Mouse (Mus musculus): ENCODE results near the gene Il4. TPM values are rescaled to one million over a fixed set of nuclear protein-coding genes. Genes with fewer than 3 reads are reported as not detected.
A peak's percentile ranks its signal among the peaks of the same experiment; 100 is the strongest.

Gene Il4
- polyA plus RNA-seq, 1 experiment from 2014 or later, result 0.83 TPM

- no peak overlapping the region for H3K4me2 ChIP-seq
- H3K4me3 ChIP-seq, result no peak overlapping the region
- 76% methylated on average over 10 of the region's 10 CpGs for WGBS
- H3K9me3 ChIP-seq (replicated peaks), result no peaks in the 10 kb centered on the region
- H3K9ac ChIP-seq, result no peak overlapping the region
- H3K27ac ChIP-seq (ENCODE audit: poor library complexity, severe bottlenecking), result no peak overlapping the region
- no peaks in the 10 kb centered on the region for H3K36me3 ChIP-seq
- peaks cover 26% of the 10 kb centered on the region for H3K27me3 ChIP-seq (replicated peaks)
- peaks cover 16% of the 10 kb centered on the region for H3K4me1 ChIP-seq (replicated peaks)
- ATAC-seq (ENCODE audit: insufficient number of reproducible peaks, low FRiP score), result no peak
Measured at GRCm38 (mm10) chr11:53637803-53638260, 19.4 kb upstream of the Il4 start.

- Histone ChIP-seq H3K9ac (no peak overlapping the region), H3K4me1 (replicated peaks) (peaks cover 16% of the 10 kb centered on the region), H3K27me3 (replicated peaks) (peaks cover 26% of the 10 kb centered on the region), H3K4me3 (no peak overlapping the region), H3K9me3 (replicated peaks) (no peaks in the 10 kb centered on the region), H3K36me3 (no peaks in the 10 kb centered on the region), H3K4me2 (peak overlapping the region; percentile 47), H3K27ac (ENCODE audit: poor library complexity, severe bottlenecking) (no peak overlapping the region)
- WGBS, result 18% methylated on average over 21 of the region's 21 CpGs
- ATAC-seq (ENCODE audit: insufficient number of reproducible peaks, low FRiP score), result no peak
Measured at GRCm38 (mm10) chr11:53637046-53637802, 18.8 kb upstream of the Il4 start.

- H3K4me1 ChIP-seq (replicated peaks), result peaks cover 16% of the 10 kb centered on the region
- H3K27me3 ChIP-seq (replicated peaks), result peaks cover 26% of the 10 kb centered on the region
- H3K36me3 ChIP-seq, result no peaks in the 10 kb centered on the region
- H3K4me3 ChIP-seq, result peak overlapping the region; percentile 47
- no peak for ATAC-seq (ENCODE audit: insufficient number of reproducible peaks, low FRiP score)
- H3K9ac ChIP-seq, result peak overlapping the region; percentile 63
- H3K27ac ChIP-seq (ENCODE audit: poor library complexity, severe bottlenecking), result no peak overlapping the region
- H3K4me2 ChIP-seq, result peak overlapping the region; percentile 88
- 2% methylated on average over 35 of the region's 40 CpGs for WGBS
- no peaks in the 10 kb centered on the region for H3K9me3 ChIP-seq (replicated peaks)
Measured at GRCm38 (mm10) chr11:53636183-53636646, 17.7 kb upstream of the Il4 start.

- Histone ChIP-seq H3K36me3 (no peaks in the 10 kb centered on the region), H3K4me3 (peak overlapping the region; percentile 47), H3K4me1 (replicated peaks) (peaks cover 16% of the 10 kb centered on the region), H3K9ac (peak overlapping the region; percentile 63), H3K27me3 (replicated peaks) (peaks cover 26% of the 10 kb centered on the region), H3K27ac (ENCODE audit: poor library complexity, severe bottlenecking) (no peak overlapping the region), H3K4me2 (peak overlapping the region; percentile 88), H3K9me3 (replicated peaks) (no peaks in the 10 kb centered on the region)
- WGBS, result 34% methylated on average over 9 of the region's 9 CpGs
- ATAC-seq (ENCODE audit: insufficient number of reproducible peaks, low FRiP score), result no peak
Measured at GRCm38 (mm10) chr11:53635590-53636182, 17.2 kb upstream of the Il4 start.

DNA sequence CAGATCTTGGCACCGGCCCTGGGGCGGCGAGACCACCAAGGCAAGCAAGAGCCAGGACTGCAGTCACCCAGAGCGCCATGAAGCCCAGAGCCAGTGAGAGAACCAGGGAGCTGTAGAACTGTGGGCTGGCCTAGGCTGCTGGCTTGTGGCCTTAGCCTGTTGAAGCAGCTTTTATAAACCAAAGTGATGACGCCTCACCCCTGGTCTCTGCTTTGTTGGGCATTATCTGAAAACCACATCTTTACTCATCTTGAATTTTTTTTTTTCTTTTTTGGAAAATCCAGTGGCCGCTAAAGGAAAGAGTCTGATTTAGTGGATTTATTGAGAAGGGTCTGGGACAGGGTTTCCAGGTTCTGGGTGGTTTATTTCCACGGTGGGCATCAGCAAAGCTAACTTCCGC is 16.1 kb upstream of the Il4 start, which contains the start of gene Il13:
TSS of gene Il13 (minus strand) at position 147 of the 400 bp plus-strand sequence.
- ATAC-seq (ENCODE audit: insufficient number of reproducible peaks, low FRiP score), result no peak
- no peak within 1 kb of the TSS for H3K4me3 ChIP-seq
- 89% methylated on average over 8 of the region's 8 CpGs for WGBS
- H3K9ac ChIP-seq, result no peak within 1 kb of the TSS
- no peak within 1 kb of the TSS for H3K4me2 ChIP-seq
- peaks cover 16% of the 10 kb centered on the region for H3K4me1 ChIP-seq (replicated peaks)
- no peaks in the 10 kb centered on the region for H3K9me3 ChIP-seq (replicated peaks)
- no peaks in the 10 kb centered on the region for H3K36me3 ChIP-seq
- peaks cover 26% of the 10 kb centered on the region for H3K27me3 ChIP-seq (replicated peaks)
- H3K27ac ChIP-seq (ENCODE audit: poor library complexity, severe bottlenecking), result no peak within 1 kb of the TSS

GRCm38 (mm10) chr11:53633644-53634043 is 15.2 kb upstream of the Il4 start:
- Histone ChIP-seq H3K36me3 (no peaks in the 10 kb centered on the region), H3K27me3 (replicated peaks) (peaks cover 26% of the 10 kb centered on the region), H3K9me3 (replicated peaks) (no peaks in the 10 kb centered on the region), H3K27ac (ENCODE audit: poor library complexity, severe bottlenecking) (no peak overlapping the region), H3K4me2 (no peak overlapping the region), H3K4me3 (no peak overlapping the region), H3K4me1 (replicated peaks) (peaks cover 16% of the 10 kb centered on the region), H3K9ac (no peak overlapping the region)
- ATAC-seq (ENCODE audit: insufficient number of reproducible peaks, low FRiP score), result no peak
- 83% methylated on average over 7 of the region's 7 CpGs for WGBS

DNA sequence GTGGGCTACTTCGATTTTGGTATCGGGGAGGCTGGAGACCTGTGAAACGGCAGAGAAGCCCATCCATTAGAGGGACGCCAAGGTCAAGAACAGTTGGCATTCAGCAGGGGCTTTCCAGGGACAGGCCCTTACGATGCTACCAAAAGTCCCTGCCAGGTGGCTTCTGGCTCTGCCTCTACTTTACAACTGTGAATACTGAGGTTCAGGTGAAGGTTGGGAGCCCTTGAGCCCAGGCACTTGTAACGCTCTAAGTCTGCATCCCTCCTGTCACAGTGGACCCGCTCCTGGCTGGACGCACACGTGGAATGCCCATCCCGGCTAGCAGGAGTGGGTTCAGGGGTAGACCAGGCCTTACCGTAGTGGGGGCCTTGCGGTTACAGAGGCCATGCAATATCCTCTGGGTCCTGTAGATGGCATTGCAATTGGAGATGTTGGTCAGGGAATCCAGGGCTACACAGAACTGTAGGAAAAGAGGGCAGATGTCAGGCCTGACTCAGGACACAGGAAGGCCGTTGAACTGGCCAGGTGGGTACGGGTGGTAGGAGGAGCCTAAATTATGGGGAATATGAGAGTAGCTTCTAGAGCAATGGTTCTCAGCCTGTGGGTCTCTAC is 13.8 kb upstream of the Il4 start:
- Histone ChIP-seq H3K27me3 (replicated peaks) (peaks cover 22% of the 10 kb centered on the region), H3K4me1 (replicated peaks) (peaks cover 17% of the 10 kb centered on the region), H3K4me2 (no peak overlapping the region), H3K27ac (ENCODE audit: poor library complexity, severe bottlenecking) (no peak overlapping the region), H3K9me3 (replicated peaks) (no peaks in the 10 kb centered on the region), H3K36me3 (no peaks in the 10 kb centered on the region), H3K4me3 (no peak overlapping the region), H3K9ac (no peak overlapping the region)
- WGBS, result 68% methylated on average over 14 of the region's 14 CpGs
- no peak for ATAC-seq (ENCODE audit: insufficient number of reproducible peaks, low FRiP score)

- Histone ChIP-seq H3K9ac (no peak overlapping the region), H3K27me3 (replicated peaks) (peaks cover 3% of the 10 kb centered on the region), H3K4me1 (replicated peaks) (peaks cover 10% of the 10 kb centered on the region), H3K4me2 (no peak overlapping the region), H3K27ac (ENCODE audit: poor library complexity, severe bottlenecking) (no peak overlapping the region), H3K9me3 (replicated peaks) (no peaks in the 10 kb centered on the region; the same call in 1 of the 2 replicates), H3K36me3 (no peaks in the 10 kb centered on the region), H3K4me3 (no peak overlapping the region)
- 11% methylated on average over 1 of the region's 1 CpGs for WGBS
- peak; percentile 65; the same call in 1 of the 2 replicates for ATAC-seq (ENCODE audit: insufficient number of reproducible peaks, low FRiP score)
Measured at GRCm38 (mm10) chr11:53627859-53628258, 9.4 kb upstream of the Il4 start.

DNA sequence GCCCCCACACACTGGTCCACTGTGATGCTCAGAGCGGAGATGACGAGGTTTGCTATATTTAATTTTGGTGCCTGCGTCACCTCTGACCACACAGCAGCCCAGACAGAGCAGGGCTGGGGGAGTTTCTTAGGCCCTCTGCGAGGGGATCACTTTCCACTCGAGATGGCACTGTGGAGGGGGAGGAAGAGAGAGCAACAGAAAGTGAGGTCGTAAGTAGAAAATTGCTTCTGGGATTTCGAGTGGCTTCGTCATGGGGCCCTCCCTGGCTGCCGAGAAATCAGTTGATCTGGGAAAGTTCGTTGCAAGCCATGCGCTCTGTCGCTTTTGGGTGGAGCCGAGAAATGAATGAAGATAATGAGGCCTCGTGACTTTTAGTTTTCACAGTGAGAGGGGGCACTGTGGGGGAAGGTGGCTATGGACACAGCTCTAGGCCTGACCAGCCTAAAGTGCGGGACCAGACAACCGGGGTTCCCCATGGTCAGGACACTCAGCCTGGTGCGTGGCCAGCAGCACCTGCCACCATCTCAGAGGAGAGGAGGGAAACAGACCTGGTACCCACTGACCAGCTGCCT is 8.4 kb upstream of the Il4 start:
- 55% methylated on average over 17 of the region's 17 CpGs for WGBS
- ATAC-seq (ENCODE audit: insufficient number of reproducible peaks, low FRiP score), result no peak

DNA sequence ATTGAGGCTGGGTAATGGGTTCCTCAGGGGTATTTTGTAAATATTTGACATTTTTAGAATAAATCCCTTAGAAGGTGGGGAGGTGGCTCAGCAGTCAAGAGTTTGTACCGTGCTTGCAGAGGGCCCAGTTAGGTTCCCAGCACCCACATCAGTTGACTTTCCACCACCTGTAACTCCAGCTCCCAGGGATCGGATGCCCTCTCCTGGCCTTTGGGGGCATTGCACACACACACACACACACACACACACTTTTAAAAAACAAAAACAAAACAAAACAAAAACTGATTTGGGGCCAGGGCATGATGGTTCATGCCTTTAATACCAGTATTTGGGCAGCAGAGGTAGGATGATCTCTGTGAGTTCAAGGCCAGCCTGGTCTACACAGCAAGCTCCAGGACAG is 5.7 kb upstream of the Il4 start:
- Histone ChIP-seq H3K4me1 (replicated peaks) (peaks cover 18% of the 10 kb centered on the region), H3K27ac (ENCODE audit: poor library complexity, severe bottlenecking) (no peak overlapping the region), H3K4me3 (no peak overlapping the region), H3K36me3 (no peaks in the 10 kb centered on the region), H3K9ac (no peak overlapping the region), H3K4me2 (no peak overlapping the region), H3K27me3 (replicated peaks) (peaks cover 3% of the 10 kb centered on the region; the same call in 1 of the 2 replicates), H3K9me3 (replicated peaks) (no peaks in the 10 kb centered on the region; the same call in 1 of the 2 replicates)
- ATAC-seq (ENCODE audit: insufficient number of reproducible peaks, low FRiP score), result no peak
- 98% methylated on average over 2 of the region's 2 CpGs for WGBS

More for the DNA sequence above, 8.4 kb upstream of the Il4 start:
- Histone ChIP-seq H3K27ac (ENCODE audit: poor library complexity, severe bottlenecking) (no peak overlapping the region), H3K27me3 (replicated peaks) (peaks cover 3% of the 10 kb centered on the region; the same call in 1 of the 2 replicates), H3K4me2 (0 out of 2 replicates have a peak overlapping the region, but pooled peaks have one; percentile 0), H3K9me3 (replicated peaks) (no peaks in the 10 kb centered on the region; the same call in 1 of the 2 replicates), H3K36me3 (no peaks in the 10 kb centered on the region), H3K4me1 (replicated peaks) (peaks cover 10% of the 10 kb centered on the region), H3K4me3 (no peak overlapping the region), H3K9ac (no peak overlapping the region; the same call in 1 of the 2 replicates)

DNA sequence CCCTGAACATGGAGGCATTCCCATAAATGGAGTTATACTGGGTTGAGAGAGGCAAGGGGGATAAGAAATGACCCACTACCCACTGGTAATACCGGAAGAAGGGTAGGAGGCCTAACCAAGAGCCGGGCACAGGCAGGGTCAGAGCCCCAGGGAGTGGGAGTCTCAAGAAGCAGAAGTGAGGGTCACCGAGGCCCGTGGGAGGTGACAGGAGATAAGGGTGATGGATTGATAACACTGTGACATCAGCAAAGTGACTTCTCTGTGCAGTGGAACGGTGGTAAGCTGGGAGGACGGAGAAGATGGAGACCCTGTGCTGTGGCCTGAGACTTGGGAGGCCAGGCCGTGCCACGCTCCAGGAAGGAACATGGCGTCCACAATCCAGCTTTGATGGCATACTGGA is 5.1 kb upstream of the Il4 start:
- H3K9ac ChIP-seq, result no peak overlapping the region
- 75% methylated on average over 9 of the region's 9 CpGs for WGBS
- ATAC-seq (ENCODE audit: insufficient number of reproducible peaks, low FRiP score), result no peak

More for the DNA sequence above, 5.1 kb upstream of the Il4 start:
- H3K27ac ChIP-seq (ENCODE audit: poor library complexity, severe bottlenecking), result no peak overlapping the region
- no peaks in the 10 kb centered on the region for H3K36me3 ChIP-seq
- no peaks in the 10 kb centered on the region; the same call in 1 of the 2 replicates for H3K9me3 ChIP-seq (replicated peaks)
- H3K4me3 ChIP-seq, result no peak overlapping the region
- H3K4me1 ChIP-seq (replicated peaks), result peaks cover 18% of the 10 kb centered on the region
- no peak overlapping the region for H3K4me2 ChIP-seq
- peaks cover 3% of the 10 kb centered on the region; the same call in 1 of the 2 replicates for H3K27me3 ChIP-seq (replicated peaks)

Measured in heart, embryonic 12.5 days (tissue).